Mouse (Mus musculus) layer of hippocampus, adult 8-10 months (tissue): ENCODE measurements at regions not wholly inside any gene's neighbourhood (a gene's known extent, or its start where the extent isn't known, plus 50 kb on each side); places are given as distances from the start of the nearest gene placed in this dataset.
A peak's percentile ranks its signal among the peaks of the same experiment; 100 is the strongest.
"Not testable (repeated sequence)": the region's sequence is repeated elsewhere in the genome, so short reads cannot be mapped to it uniquely, and the experiment has no call there.

Source experiments
- DNase-seq, 2 experiments: peaks; one replicate each; pipeline ENCODE4 v3.0.0; 2022; ENCODE audit warnings: low spot score in 2 of 2

- no peak for DNase-seq
Measured at GRCm38 (mm10) chr1:88752332-88752731, 50.3 kb upstream of the Arl4c start.

- peak; percentile 16 to 44 for DNase-seq
Measured at GRCm38 (mm10) chr1:88756658-88757057, 54.6 kb upstream of the Arl4c start.

GRCm38 (mm10) chr1:88757162-88757561 is 55.1 kb upstream of the Arl4c start:
- peak; percentile 24 to 39 for DNase-seq

GRCm38 (mm10) chr1:88757746-88758145 is 55.7 kb upstream of the Arl4c start:
- no peak for DNase-seq

GRCm38 (mm10) chr1:88760643-88761042 is 58.6 kb upstream of the Arl4c start:
- DNase-seq: no peak

GRCm38 (mm10) chr1:88761121-88761520 is 59.1 kb upstream of the Arl4c start:
- DNase-seq: no peak

GRCm38 (mm10) chr1:88763725-88764364 is 61.8 kb upstream of the Arl4c start:
- no peak for DNase-seq

- no peak for DNase-seq
Measured at GRCm38 (mm10) chr1:88764478-88764877, 62.5 kb upstream of the Arl4c start.

GRCm38 (mm10) chr1:88777009-88777408 is 75.0 kb upstream of the Arl4c start:
- no peak for DNase-seq

GRCm38 (mm10) chr1:88780262-88780661 is 78.2 kb upstream of the Arl4c start:
- DNase-seq: no peak

- no peak for DNase-seq
Measured at GRCm38 (mm10) chr1:88783083-88783482, 81.1 kb upstream of the Arl4c start.

GRCm38 (mm10) chr1:88784866-88785620 is 83.0 kb upstream of the Arl4c start:
- DNase-seq: no peak

- DNase-seq: no peak
Measured at GRCm38 (mm10) chr1:88786066-88786465, 84.0 kb upstream of the Arl4c start.

- peak in 1 of 2 experiments; percentile 14 for DNase-seq
Measured at GRCm38 (mm10) chr1:88790674-88791073, 88.7 kb upstream of the Arl4c start.

- DNase-seq: peak; percentile 55 to 61
Measured at GRCm38 (mm10) chr1:88794926-88795325, 92.9 kb upstream of the Arl4c start.

- no peak for DNase-seq
Measured at GRCm38 (mm10) chr1:88798473-88798872, 96.5 kb upstream of the Arl4c start.

GRCm38 (mm10) chr1:88798874-88799273 is 96.9 kb upstream of the Arl4c start:
- DNase-seq: no peak

- no peak for DNase-seq
Measured at GRCm38 (mm10) chr1:88799343-88799742, 97.3 kb upstream of the Arl4c start.

GRCm38 (mm10) chr1:88799789-88800188 is 97.8 kb upstream of the Arl4c start:
- DNase-seq: no peak

- DNase-seq: no peak
Measured at GRCm38 (mm10) chr1:88800411-88800810, 98.4 kb upstream of the Arl4c start.

GRCm38 (mm10) chr1:88801151-88801550 is 99.1 kb upstream of the Arl4c start:
- DNase-seq: not testable (repeated sequence)

- DNase-seq: peak; percentile 10 to 27
Measured at GRCm38 (mm10) chr1:88806960-88807359, 104.9 kb upstream of the Arl4c start.

- DNase-seq: no peak
Measured at GRCm38 (mm10) chr1:88807901-88808300, 105.9 kb upstream of the Arl4c start.
